Mouse (Mus musculus): ENCODE data around the gene Pctp. TPM values are rescaled to one million over a fixed set of nuclear protein-coding genes. Genes with fewer than 3 reads are reported as not detected.

Gene Pctp
- polyA plus RNA-seq (2012; rRNA removed): 3.9 TPM in 2 replicates
- 2.3 and 2.8 TPM in 2 replicates for polyA plus RNA-seq (2014; fragmentation: Nextera tagmentation; extraction: Ambion mirVana)

- no peaks in the 10 kb centered on the region for H3K9me3 ChIP-seq (ENCODE audit: control insufficient read depth, low read length)
- H3K9ac ChIP-seq (ENCODE audit: low read depth, low read length, severe bottlenecking): peak within 1 kb of the TSS; percentile 55
- peak within 1 kb of the TSS; percentile 72 for H3K4me2 ChIP-seq (replicated peaks; ENCODE audit: low read depth, low read length, severe bottlenecking)
- 12% methylated on average over 35 of the region's 35 CpGs for whole genome bisulfite sequencing
- H3K27me3 ChIP-seq (ENCODE audit: control insufficient read depth, insufficient read depth, low read length): no peaks in the 10 kb centered on the region
- H3K27ac ChIP-seq (replicated peaks; ENCODE audit: low read depth, low read length): 0 out of 2 replicates have a peak within 1 kb of the TSS, but pooled peaks have one; percentile 8
- peak within 1 kb of the TSS; percentile 56 for H3K4me3 ChIP-seq (replicated peaks; ENCODE audit: low read length)
- no peak for TF ChIP-seq POLR2A (IDR thresholded peaks at IDR 0.05; ENCODE audit: borderline replicate concordance, extremely low read depth, insufficient read depth, insufficient read length)
- H3K36me3 ChIP-seq (ENCODE audit: control insufficient read depth, insufficient read depth, low read length): no peaks in the 10 kb centered on the region
- ATAC-seq (ENCODE audit: low FRiP score, low read depth): peak; percentile 82
- peak; percentile 65 for DNase-seq (ENCODE audit: low spot score)
- 0 out of 2 replicates have a peak, but pooled peaks cover 6% of the 10 kb centered on the region for H3K4me1 ChIP-seq (ENCODE audit: control insufficient read depth, insufficient read depth, low read length)
Measured at GRCm38 (mm10) chr11:90002231-90002986, at the start of gene Pctp. Pctp (minus strand) TSS chr11:90002894.

DNA sequence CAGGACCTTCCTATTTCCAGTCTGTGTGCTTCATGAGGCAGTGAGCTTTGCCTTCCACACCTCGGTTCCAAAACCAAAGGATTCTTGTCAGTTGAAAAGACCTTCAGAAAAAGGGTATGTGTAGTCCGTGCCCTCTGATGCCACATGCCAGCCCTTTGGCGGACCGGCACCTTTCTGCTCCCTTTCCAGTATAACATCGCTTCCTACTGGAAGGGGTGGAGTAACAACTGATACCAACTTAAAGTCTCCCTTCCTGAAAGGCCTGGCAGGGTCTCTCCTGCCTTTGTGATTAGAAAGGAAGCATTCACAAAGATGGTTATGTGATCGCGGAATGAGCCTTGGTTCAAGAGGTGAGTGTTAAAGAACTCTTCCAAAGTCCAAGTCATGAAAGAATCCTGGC lies 47.3 kb upstream of the Pctp start:
- WGBS: 91% methylated on average over 7 of the region's 7 CpGs
- Histone ChIP-seq H3K9ac (ENCODE audit: low read depth, low read length, severe bottlenecking) (no peak overlapping the region), H3K4me3 (replicated peaks; ENCODE audit: low read length) (no peak overlapping the region), H3K36me3 (ENCODE audit: control insufficient read depth, insufficient read depth, low read length) (no peaks in the 10 kb centered on the region), H3K27ac (replicated peaks; ENCODE audit: low read depth, low read length) (no peak overlapping the region), H3K4me2 (replicated peaks; ENCODE audit: low read depth, low read length, severe bottlenecking) (no peak overlapping the region), H3K4me1 (ENCODE audit: control insufficient read depth, insufficient read depth, low read length) (peaks cover 2% of the 10 kb centered on the region; the same call in 1 of the 2 replicates), H3K9me3 (ENCODE audit: control insufficient read depth, low read length) (no peaks in the 10 kb centered on the region), H3K27me3 (ENCODE audit: control insufficient read depth, insufficient read depth, low read length) (no peaks in the 10 kb centered on the region)
- no peak for ATAC-seq (ENCODE audit: low FRiP score, low read depth)
- DNase-seq (ENCODE audit: low spot score): no peak
- TF ChIP-seq POLR2A (IDR thresholded peaks at IDR 0.05; ENCODE audit: borderline replicate concordance, extremely low read depth, insufficient read depth, insufficient read length): no peak

DNA sequence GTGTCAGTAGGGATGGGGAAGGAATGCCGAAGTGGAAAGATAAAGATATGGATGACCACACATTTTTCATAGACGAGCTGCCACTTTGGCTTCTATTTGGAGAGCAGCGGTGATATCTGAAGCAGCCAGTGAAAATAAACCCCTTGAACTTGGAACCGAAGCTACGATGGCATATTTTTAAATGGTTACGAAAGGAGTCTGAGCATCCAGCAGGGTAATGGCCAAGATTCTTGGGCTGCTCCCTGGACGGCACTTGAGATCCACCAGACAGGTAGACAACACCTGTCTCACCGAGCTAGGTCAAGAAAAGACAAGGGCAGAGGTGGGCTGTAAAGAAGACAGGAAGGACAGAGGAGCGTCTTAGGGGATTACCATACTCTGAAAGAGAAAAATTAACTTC lies 44.6 kb upstream of the Pctp start:
- no peak overlapping the region for H3K9ac ChIP-seq (ENCODE audit: low read depth, low read length, severe bottlenecking)
- no peaks in the 10 kb centered on the region for H3K27me3 ChIP-seq (ENCODE audit: control insufficient read depth, insufficient read depth, low read length)
- H3K4me1 ChIP-seq (ENCODE audit: control insufficient read depth, insufficient read depth, low read length): no peaks in the 10 kb centered on the region
- DNase-seq (ENCODE audit: low spot score): no peak
- no peaks in the 10 kb centered on the region for H3K9me3 ChIP-seq (ENCODE audit: control insufficient read depth, low read length)
- H3K4me2 ChIP-seq (replicated peaks; ENCODE audit: low read depth, low read length, severe bottlenecking): no peak overlapping the region
- H3K27ac ChIP-seq (replicated peaks; ENCODE audit: low read depth, low read length): no peak overlapping the region
- H3K36me3 ChIP-seq (ENCODE audit: control insufficient read depth, insufficient read depth, low read length): no peaks in the 10 kb centered on the region
- H3K4me3 ChIP-seq (replicated peaks; ENCODE audit: low read length): no peak overlapping the region
- 75% methylated on average over 9 of the region's 9 CpGs for WGBS
- TF ChIP-seq POLR2A (IDR thresholded peaks at IDR 0.05; ENCODE audit: borderline replicate concordance, extremely low read depth, insufficient read depth, insufficient read length): no peak
- no peak for ATAC-seq (ENCODE audit: low FRiP score, low read depth)

DNA sequence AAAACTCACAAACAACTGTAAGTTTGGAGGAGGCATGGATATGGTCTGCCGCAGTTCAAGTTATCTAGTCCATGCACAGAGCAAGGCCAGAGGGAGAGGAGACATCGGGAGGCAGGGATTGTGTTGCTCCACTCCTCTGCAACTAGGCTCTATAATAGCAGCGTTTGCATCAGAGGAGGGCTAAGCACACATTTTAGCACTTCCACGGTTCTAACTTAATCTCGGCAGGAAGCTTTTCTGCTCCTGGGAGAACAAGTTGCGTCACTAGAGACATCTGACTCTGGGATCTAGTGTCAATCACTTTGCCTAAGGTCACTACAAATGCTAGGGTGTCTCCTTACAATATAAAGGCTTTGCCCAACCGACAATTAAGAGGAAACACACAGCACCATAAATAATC lies 43.5 kb upstream of the Pctp start:
- no peaks in the 10 kb centered on the region for H3K9me3 ChIP-seq (ENCODE audit: control insufficient read depth, low read length)
- DNase-seq (ENCODE audit: low spot score) (no peak), ATAC-seq (ENCODE audit: low FRiP score, low read depth) (no peak)
- H3K27ac ChIP-seq (replicated peaks; ENCODE audit: low read depth, low read length): no peak overlapping the region
- no peak overlapping the region for H3K4me3 ChIP-seq (replicated peaks; ENCODE audit: low read length)
- no peaks in the 10 kb centered on the region for H3K36me3 ChIP-seq (ENCODE audit: control insufficient read depth, insufficient read depth, low read length)
- H3K4me2 ChIP-seq (replicated peaks; ENCODE audit: low read depth, low read length, severe bottlenecking): no peak overlapping the region
- WGBS: 21% methylated on average over 7 of the region's 7 CpGs
- H3K27me3 ChIP-seq (ENCODE audit: control insufficient read depth, insufficient read depth, low read length): no peaks in the 10 kb centered on the region
- H3K4me1 ChIP-seq (ENCODE audit: control insufficient read depth, insufficient read depth, low read length): no peaks in the 10 kb centered on the region
- TF ChIP-seq POLR2A (IDR thresholded peaks at IDR 0.05; ENCODE audit: borderline replicate concordance, extremely low read depth, insufficient read depth, insufficient read length): no peak
- H3K9ac ChIP-seq (ENCODE audit: low read depth, low read length, severe bottlenecking): no peak overlapping the region

DNA sequence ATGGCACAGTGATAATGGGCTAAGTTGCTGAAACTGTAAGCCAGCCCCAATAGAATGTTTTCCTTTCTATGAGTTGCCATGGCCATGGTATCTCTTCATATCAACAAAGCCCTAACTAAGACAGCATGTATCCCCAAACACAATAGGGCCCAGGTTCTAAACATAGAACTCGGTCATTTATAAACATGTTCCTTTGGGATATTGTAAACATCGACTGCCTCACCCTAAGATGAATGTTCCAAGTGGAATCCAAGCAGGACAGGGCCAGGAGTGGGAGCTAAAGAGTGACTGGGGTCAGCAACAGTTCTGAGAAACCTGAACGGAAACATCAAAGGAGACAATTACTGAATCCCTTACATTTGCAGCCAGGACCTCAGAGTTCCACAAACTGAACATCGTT lies 41.8 kb upstream of the Pctp start:
- Histone ChIP-seq H3K4me3 (replicated peaks; ENCODE audit: low read length) (no peak overlapping the region), H3K4me2 (replicated peaks; ENCODE audit: low read depth, low read length, severe bottlenecking) (no peak overlapping the region), H3K9me3 (ENCODE audit: control insufficient read depth, low read length) (no peaks in the 10 kb centered on the region), H3K36me3 (ENCODE audit: control insufficient read depth, insufficient read depth, low read length) (no peaks in the 10 kb centered on the region), H3K27me3 (ENCODE audit: control insufficient read depth, insufficient read depth, low read length) (no peaks in the 10 kb centered on the region), H3K4me1 (ENCODE audit: control insufficient read depth, insufficient read depth, low read length) (no peaks in the 10 kb centered on the region), H3K27ac (replicated peaks; ENCODE audit: low read depth, low read length) (no peak overlapping the region), H3K9ac (ENCODE audit: low read depth, low read length, severe bottlenecking) (no peak overlapping the region)
- no peak for DNase-seq (ENCODE audit: low spot score)
- no peak for TF ChIP-seq POLR2A (IDR thresholded peaks at IDR 0.05; ENCODE audit: borderline replicate concordance, extremely low read depth, insufficient read depth, insufficient read length)
- ATAC-seq (ENCODE audit: low FRiP score, low read depth): no peak
- 78% methylated on average over 4 of the region's 4 CpGs for WGBS
